Mouse (Mus musculus): ENCODE data around the gene Clec2l. TPM values are rescaled to one million over a fixed set of nuclear protein-coding genes. Genes with fewer than 3 reads are reported as not detected.

Clec2l gene
- polyA plus RNA-seq, 1 experiment from 2014 or later: 1.0 TPM

Other genes with a start within 250 kb of the Clec2l start
- 11.5 and 12.3 TPM in 2 replicates for gene Ubn2, start 229.1 kb upstream of the Clec2l start, polyA plus RNA-seq (2015; fragmentation: Nextera tagmentation; extraction: Ambion mirVana)
- gene Fmc1, start 129.6 kb upstream of the Clec2l start, polyA plus RNA-seq (2015; fragmentation: Nextera tagmentation; extraction: Ambion mirVana): 156 and 164 TPM in 2 replicates
- 28.6 and 39.6 TPM in 2 replicates for gene Luc7l2, start 111.7 kb upstream of the Clec2l start, polyA plus RNA-seq (2015; fragmentation: Nextera tagmentation; extraction: Ambion mirVana)
- 0.32 and 0.49 TPM in 2 replicates for gene Klrg2, start 25.8 kb upstream of the Clec2l start, polyA plus RNA-seq (2015; fragmentation: Nextera tagmentation; extraction: Ambion mirVana)
- gene Tbxas1, start 212.3 kb downstream of the Clec2l start, polyA plus RNA-seq (2015; fragmentation: Nextera tagmentation; extraction: Ambion mirVana): 8.4 and 9.2 TPM in 2 replicates
- gene Hipk2, start 213.1 kb downstream of the Clec2l start, polyA plus RNA-seq (2015; fragmentation: Nextera tagmentation; extraction: Ambion mirVana): 28.0 and 32.8 TPM in 2 replicates